Mouse (Mus musculus) left cerebral cortex, postnatal 36 days (tissue): ENCODE measurements at regions not wholly inside any gene's neighbourhood (a gene's known extent, or its start where the extent isn't known, plus 50 kb on each side); places are given as distances from the start of the nearest gene placed in this dataset.

Experiments
- DNase-seq, 2 experiments: peaks; one replicate each; pipeline ENCODE4 v3.0.0; 2021 to 2022; ENCODE audit warnings: low spot score in 2 of 2, mixed read lengths in 1 of 2
- intact Hi-C: fragments of 180-260 bp; cut with DNase I; formaldehyde crosslinking; loops from one replicate; pipeline ENCODE4 v1.15.1; 2025

GRCm38 (mm10) chr19:13980988-13981630 lies 67.8 kb downstream of the Olfr1505 start:
- no peak for DNase-seq
- intact Hi-C loops: loop anchor here (2.0 to 10.0 kb wide), 6 partner anchors 616 to 1984 kb away; partner anchors contain the start of gene Tle4

GRCm38 (mm10) chr19:13982823-13983222 lies 69.5 kb downstream of the Olfr1505 start:
- intact Hi-C loops: loop anchor here (5.0 to 10.0 kb wide), 4 partner anchors 614 to 1982 kb away; partner anchors contain the start of gene Tle4

More at GRCm38 (mm10) chr19:13982823-13983222, 69.5 kb downstream of the Olfr1505 start:
- DNase-seq: no peak
